In the genomic region with DNA sequence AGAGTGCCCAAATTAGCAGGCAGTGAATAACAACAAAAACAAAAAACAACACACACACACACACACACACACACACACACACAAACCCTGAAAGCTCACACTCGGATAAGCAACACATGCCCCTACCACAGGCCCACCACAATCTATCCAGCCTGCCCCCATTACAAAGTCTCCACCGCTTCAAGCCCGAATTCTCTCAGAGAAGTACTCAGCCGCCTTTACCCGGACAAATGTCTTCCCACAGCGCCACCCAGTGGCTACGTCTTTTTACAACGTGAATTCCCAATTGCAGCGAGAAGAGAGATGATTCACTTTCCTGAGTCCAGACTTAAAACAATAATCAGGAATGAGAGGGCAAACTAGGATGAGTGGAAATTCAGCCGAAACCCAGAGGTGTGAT, we compare ENCODE assay signal across 9 mouse cellular contexts. TPM values are rescaled to one million over a fixed set of nuclear protein-coding genes. Genes with fewer than 3 reads are reported as not detected.
A peak's percentile ranks its signal among the peaks of the same experiment; 100 is the strongest.
DNase-seq lines count a peak whose midpoint lies in the region; ATAC-seq and TF ChIP-seq lines count a peak whose summit lies in the region.
"Had no signal": no experiment of that assay in that cellular context is flagged by ENCODE, and none has a peak within 500 bp of the region (broad histone marks: within the 10 kb centered on the region; RNA-seq: fewer than 3 reads in every experiment).

No protein-coding gene starts in this region.

- H3K4me3 ChIP-seq in midbrain, embryonic 13.5 days (replicated peaks), result no peak overlapping the region
- no peak overlapping the region for H3K4me3 ChIP-seq in small intestine, adult 2 months (ENCODE audit: low read depth, low read length)
- H3K4me3 ChIP-seq: liver, embryonic 15.5 days had no signal

- WGBS in midbrain, embryonic 13.5 days, result under 1% methylated on average over 10 of the region's 10 CpGs
- 4% methylated on average over 10 of the region's 10 CpGs for WGBS in small intestine, adult 2 months

- no peak overlapping the region for H3K27ac ChIP-seq in midbrain, embryonic 13.5 days
- H3K27ac ChIP-seq in small intestine, adult 2 months (ENCODE audit: insufficient read depth, low read depth, low read length), result no peak overlapping the region
- H3K27ac ChIP-seq: liver, embryonic 15.5 days had no signal

- H3K9me3 ChIP-seq in midbrain, embryonic 13.5 days, result no peaks in the 10 kb centered on the region
- H3K9me3 ChIP-seq: liver, embryonic 15.5 days had no signal

- no peak for TF ChIP-seq POLR2A in small intestine, adult 2 months (IDR thresholded peaks at IDR 0.05; ENCODE audit: low read depth, low read length)

- H3K36me3 ChIP-seq in midbrain, embryonic 13.5 days, result no peaks in the 10 kb centered on the region
- H3K36me3 ChIP-seq in small intestine, adult 2 months (ENCODE audit: control insufficient read depth, insufficient read depth, low read length), result no peaks in the 10 kb centered on the region
- H3K36me3 ChIP-seq: liver, embryonic 15.5 days had no signal

- peaks cover 10% of the 10 kb centered on the region for H3K4me1 ChIP-seq in midbrain, embryonic 13.5 days (replicated peaks)
- no peaks in the 10 kb centered on the region for H3K4me1 ChIP-seq in small intestine, adult 2 months (ENCODE audit: control insufficient read depth, insufficient read depth, insufficient read length, low read length)
- H3K4me1 ChIP-seq: liver, embryonic 15.5 days had no signal

- H3K27me3 ChIP-seq in midbrain, embryonic 13.5 days, result no peaks in the 10 kb centered on the region
- H3K27me3 ChIP-seq in small intestine, adult 2 months (ENCODE audit: control insufficient read depth, insufficient read depth, low read length), result 0 out of 2 replicates have a peak, but pooled peaks cover 3% of the 10 kb centered on the region
- H3K27me3 ChIP-seq: liver, embryonic 15.5 days had no signal

- H3K4me2 ChIP-seq in midbrain, embryonic 13.5 days (replicated peaks), result no peak overlapping the region
- H3K4me2 ChIP-seq: liver, embryonic 15.5 days had no signal

- peak; percentile 32 for DNase-seq in T-cell, adult 2 months (ENCODE audit: low spot score)
- peak; percentile 90 for DNase-seq in cerebellum, adult 9-10 months
- DNase-seq in frontal cortex, postnatal 14 days (ENCODE audit: low spot score in 2 of 2), result peak; percentile 53 to 93
- DNase-seq in induced T-regulatory cell, adult 2 months (ENCODE audit: low read depth), result peak; percentile 67
- peak; percentile 84 to 91 for DNase-seq in left cerebral cortex, postnatal 14 days (ENCODE audit: low spot score in 2 of 2)

- 0 out of 2 replicates have a peak, but pooled peaks have one; percentile 49 for ATAC-seq in midbrain, embryonic 13.5 days
- ATAC-seq in erythroblast, adult 5-6 weeks (replicated peaks; ENCODE audit: low FRiP score, poor library complexity, severe bottlenecking), result no peak

- intact Hi-C loops in left cerebral cortex, postnatal 14 days (cut with DNase I), result loop anchor here (2.0 kb wide), 1 partner anchor 632 kb away; no protein-coding TSS in a partner anchor

- peak; percentile 74; the same call in 1 of the 2 replicates for TF ChIP-seq CTCF in small intestine, adult 2 months (IDR thresholded peaks at IDR 0.05; ENCODE audit: extremely low read depth, insufficient read length, insufficient replicate concordance, low read depth, low read length)

- no peak overlapping the region for H3K9ac ChIP-seq in midbrain, embryonic 13.5 days (replicated peaks)
- H3K9ac ChIP-seq: liver, embryonic 15.5 days had no signal

RNA-seq across cellular contexts. Expression of a gene that starts 10.3 kb away (rescaled TPM):
- total RNA-seq in left cerebral cortex, postnatal 14 days (2021), result 10 to 100 TPM; 56.0 to 66.2 TPM
- 4.9 and 5.0 TPM in 2 replicates for polyA plus RNA-seq in midbrain, embryonic 13.5 days (2015; fragmentation: Nextera tagmentation; extraction: Ambion mirVana)
- polyA plus RNA-seq in small intestine, adult 2 months (2012; rRNA removed), result 2.0 and 2.7 TPM in 2 replicates
- not detected in 2 replicates for total RNA-seq in erythroblast, adult 5-6 weeks (2015; ENCODE audit: low replicate concordance)
- 0.85 TPM in 1 of 2 replicates, not detected in the other for total RNA-seq in erythroblast, adult 5-6 weeks (2017; ENCODE audit: low replicate concordance)

Comparison
In these comparisons a context has a peak if more than half of its experiments do, and no peak if none do; other contexts are left out.
1. DNase-seq: peak in every context shown above with its lines; median percentile 90 in cerebellum, adult 9-10 months; 88 in left cerebral cortex, postnatal 14 days; 73 in frontal cortex, postnatal 14 days; 67 in induced T-regulatory cell, adult 2 months; 32 in T-cell, adult 2 months.
2. RNA of a gene that starts 10.3 kb away (total RNA-seq): 56.0 to 66.2 TPM in left cerebral cortex, postnatal 14 days; 0.85 TPM in erythroblast, adult 5-6 weeks; every median in the first group is over 10 times any median in the second.